Mouse (Mus musculus) frontal cortex, postnatal 14 days (tissue): ENCODE results near the gene Zfp664.
A peak's percentile ranks its signal among the peaks of the same experiment; 100 is the strongest.

ENCODE experiments used
- DNase-seq, 2 experiments: peaks; one replicate each; pipeline ENCODE4 v3.0.0; 2022; ENCODE audit warnings: low spot score in 2 of 2

Zfp664 gene

GRCm38 (mm10) chr5:124922356-124923352, 60.2 kb downstream of the Zfp664 start:
- peak in 1 of 2 experiments; percentile 27 for DNase-seq

- DNase-seq, result no peak
Measured at GRCm38 (mm10) chr5:124929425-124930054, 67.0 kb downstream of the Zfp664 start.

GRCm38 (mm10) chr5:124930055-124930439, 67.6 kb downstream of the Zfp664 start:
- DNase-seq, result peak in 1 of 2 experiments; percentile 34

- DNase-seq, result no peak
Measured at GRCm38 (mm10) chr5:124930603-124931002, 68.1 kb downstream of the Zfp664 start.

GRCm38 (mm10) chr5:124931076-124931475, 68.6 kb downstream of the Zfp664 start:
- DNase-seq, result no peak

GRCm38 (mm10) chr5:124934558-124934957, 72.1 kb downstream of the Zfp664 start:
- DNase-seq, result no peak

- no peak for DNase-seq
Measured at GRCm38 (mm10) chr5:124943181-124943792, 80.8 kb downstream of the Zfp664 start.

- DNase-seq, result no peak
Measured at GRCm38 (mm10) chr5:124943793-124944383, 81.4 kb downstream of the Zfp664 start.

GRCm38 (mm10) chr5:124944384-124944783, 81.9 kb downstream of the Zfp664 start:
- no peak for DNase-seq

- no peak for DNase-seq
Measured at GRCm38 (mm10) chr5:124945046-124945445, 82.6 kb downstream of the Zfp664 start.

- DNase-seq, result no peak
Measured at GRCm38 (mm10) chr5:124950623-124951278, 88.3 kb downstream of the Zfp664 start.

GRCm38 (mm10) chr5:124951333-124951732, 88.8 kb downstream of the Zfp664 start:
- no peak for DNase-seq
